Mouse (Mus musculus) myocyte (in vitro differentiated cells): ENCODE measurements around the gene Atp5f1. TPM values are rescaled to one million over a fixed set of nuclear protein-coding genes. Genes with fewer than 3 reads are reported as not detected.
"Not testable (repeated sequence)": the region's sequence is repeated elsewhere in the genome, so short reads cannot be mapped to it uniquely, and the experiment has no call there.

Source experiments
- H3K27me3 ChIP-seq: one replicate; pipeline ENCODE4 v1.6.1; 2011; ENCODE audit not compliant: control insufficient read depth, insufficient read depth, insufficient read length
- H3K36me3 ChIP-seq: one replicate; pipeline ENCODE4 v1.6.1; 2011; ENCODE audit not compliant: control insufficient read depth, insufficient read depth
- H3K4me2 ChIP-seq: one replicate; pipeline ENCODE4 v1.6.1; 2011; ENCODE audit warnings: low read depth, control low read depth
- H3K4me3 ChIP-seq: one replicate; pipeline ENCODE4 v1.5.1; 2011; ENCODE audit warnings: mild to moderate bottlenecking, control low read depth, moderate library complexity
- H3K79me2 ChIP-seq: one replicate; pipeline ENCODE4 v1.6.1; 2011; ENCODE audit not compliant: control insufficient read depth, insufficient read depth
- H3ac ChIP-seq: one replicate; pipeline ENCODE4 v1.6.1; 2011; ENCODE audit not compliant: control insufficient read depth, insufficient read length
- CEBPB ChIP-seq: IDR thresholded peaks from 2 replicates; pipeline ENCODE4 v1.6.1; 2011; ENCODE audit warnings: mild to moderate bottlenecking, moderate library complexity; ENCODE audit not compliant: poor library complexity, insufficient read depth, severe bottlenecking
- E2F4 ChIP-seq: IDR thresholded peaks from one replicate; pipeline ENCODE4 v1.6.1; 2011; ENCODE audit warnings: mild to moderate bottlenecking, control low read depth, moderate library complexity; ENCODE audit not compliant: insufficient read depth
- MAX ChIP-seq: IDR thresholded peaks from one replicate; pipeline ENCODE4 v1.6.1; 2011; ENCODE audit warnings: low read depth, mild to moderate bottlenecking, control low read depth
- MYOD1 ChIP-seq, 3 experiments: IDR thresholded peaks; one replicate each; pipeline ENCODE4 v1.6.1; 2011; ENCODE audit warnings: control low read depth in 2 of 3, low read depth in 2 of 3, mild to moderate bottlenecking in 2 of 3, moderate library complexity in 1 of 3; ENCODE audit not compliant: insufficient read length in 2 of 3, control insufficient read depth in 1 of 3
- MYOG ChIP-seq, 3 experiments: IDR thresholded peaks; one replicate each; pipeline ENCODE4 v1.6.1; 2011; ENCODE audit warnings: control low read depth in 2 of 3, low read depth in 2 of 3, mild to moderate bottlenecking in 2 of 3; ENCODE audit not compliant: insufficient read length in 2 of 3, control insufficient read depth in 1 of 3, insufficient read depth in 1 of 3
- POLR2A ChIP-seq: IDR thresholded peaks from one replicate; pipeline ENCODE4 v1.6.1; 2011; ENCODE audit warnings: low read depth, mild to moderate bottlenecking, control low read depth, moderate library complexity; ENCODE audit not compliant: insufficient read length
- POLR2AphosphoS2 ChIP-seq: IDR thresholded peaks from one replicate; pipeline ENCODE4 v1.6.1; 2011; ENCODE audit warnings: low read depth, control low read depth; ENCODE audit not compliant: insufficient read length
- REST ChIP-seq: IDR thresholded peaks from one replicate; pipeline ENCODE4 v1.6.1; 2011; ENCODE audit warnings: mild to moderate bottlenecking, control low read depth, moderate library complexity; ENCODE audit not compliant: insufficient read depth, insufficient read length
- SRF ChIP-seq: IDR thresholded peaks from one replicate; pipeline ENCODE4 v1.6.1; 2011; ENCODE audit warnings: low read depth; ENCODE audit not compliant: control insufficient read depth, insufficient read length
- TCF12 ChIP-seq: IDR thresholded peaks from one replicate; pipeline ENCODE4 v1.6.1; 2011; ENCODE audit warnings: mild to moderate bottlenecking, control low read depth; ENCODE audit not compliant: poor library complexity, insufficient read depth, severe bottlenecking
- TCF3 ChIP-seq: IDR thresholded peaks from one replicate; pipeline ENCODE4 v1.6.1; 2011; ENCODE audit warnings: low read depth, control low read depth; ENCODE audit not compliant: insufficient read length
- USF1 ChIP-seq: IDR thresholded peaks from one replicate; pipeline ENCODE4 v1.6.1; 2011; ENCODE audit warnings: low read depth, mild to moderate bottlenecking, control low read depth, moderate library complexity
- polyA plus RNA-seq: library from polyadenylated mRNA; unstranded; fragments of >200 nt; fragmentation: generic; extraction: Trizol; gene quantifications from one replicate; pipeline ENCODE4 v1.2.1, GENCODE M21; 2012; ENCODE audit warnings: missing spikeins

The Atp5f1 gene
- polyA plus RNA-seq, 1 experiment: 329 TPM

DNA sequence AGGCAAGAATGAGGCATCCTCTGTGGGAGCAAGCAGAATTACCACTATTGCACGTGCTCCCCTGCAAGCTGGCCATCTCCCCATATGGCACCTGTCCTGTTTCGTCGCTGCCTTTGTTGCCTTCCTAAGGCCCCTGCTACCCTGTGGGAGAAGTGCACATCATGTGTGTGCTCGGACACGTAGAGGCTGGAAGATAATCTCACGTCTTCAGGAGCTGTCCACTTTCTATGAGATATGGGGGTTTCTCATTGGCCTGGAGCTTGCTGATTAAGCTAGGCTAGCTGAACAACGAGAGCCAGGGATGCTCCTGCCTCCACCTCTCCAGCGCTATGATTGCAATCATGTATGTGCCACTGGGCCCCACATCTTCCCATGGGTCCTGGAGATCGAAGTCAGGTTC lies 35.3 kb downstream of the Atp5f1 start:
- Histone ChIP-seq H3K4me2 (no peak overlapping the region), H3K36me3 (no peaks in the 10 kb centered on the region), H3K4me3 (no peak overlapping the region), H3K27me3 (no peaks in the 10 kb centered on the region), H3ac (no peak overlapping the region), H3K79me2 (no peaks in the 10 kb centered on the region)
- TF ChIP-seq REST (no peak), CEBPB (no peak), MAX (no peak), MYOD1 (IDR thresholded peaks at IDR 0.05; ENCODE audit: control insufficient read depth in 1 of 3, insufficient read length in 2 of 3, low read depth in 2 of 3) (no peak), SRF (no peak), MYOG (IDR thresholded peaks at IDR 0.05; ENCODE audit: control insufficient read depth in 1 of 3, insufficient read depth in 1 of 3, insufficient read length in 2 of 3, low read depth in 2 of 3) (no peak), TCF3 (no peak), USF1 (no peak), TCF12 (no peak), POLR2AphosphoS2 (no peak), E2F4 (no peak), POLR2A (no peak)

DNA sequence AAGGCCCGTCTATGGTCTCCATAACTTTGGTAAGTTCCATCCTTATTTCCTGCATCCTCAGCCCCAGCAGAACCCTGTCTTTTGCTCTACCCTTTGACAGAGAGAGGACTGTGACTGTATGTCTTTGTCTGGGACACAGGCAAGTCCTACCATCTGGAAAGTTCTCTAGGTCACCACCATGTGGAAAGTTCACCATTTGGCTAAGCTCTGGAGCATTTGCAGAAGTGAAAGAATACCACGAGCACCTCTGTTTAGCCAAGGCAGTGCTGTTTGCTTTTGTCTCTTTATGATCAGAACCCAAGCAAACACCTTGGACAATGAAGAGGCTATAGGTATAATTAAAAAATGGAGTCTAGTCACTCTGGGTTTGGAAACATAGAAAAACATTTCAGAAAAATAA lies 37.9 kb downstream of the Atp5f1 start:
- H3K4me2 ChIP-seq: no peak overlapping the region
- no peaks in the 10 kb centered on the region for H3K79me2 ChIP-seq
- TF ChIP-seq POLR2AphosphoS2: no peak
- no peak overlapping the region for H3K4me3 ChIP-seq
- no peak overlapping the region for H3ac ChIP-seq
- H3K36me3 ChIP-seq: no peaks in the 10 kb centered on the region
- H3K27me3 ChIP-seq: no peaks in the 10 kb centered on the region

- H3ac ChIP-seq, H3K79me2 ChIP-seq, H3K4me2 ChIP-seq, H3K27me3 ChIP-seq, H3K36me3 ChIP-seq, H3K4me3 ChIP-seq: not testable (repeated sequence)
These were observed 39.2 kb downstream of the Atp5f1 start for GRCm38 (mm10) chr3:105920743-105921142.

- H3K27me3 ChIP-seq: no peaks in the 10 kb centered on the region
- H3ac ChIP-seq: no peak overlapping the region
- no peaks in the 10 kb centered on the region for H3K79me2 ChIP-seq
- no peak overlapping the region for H3K4me3 ChIP-seq
- no peak overlapping the region for H3K4me2 ChIP-seq
- TF ChIP-seq TCF12 (no peak), POLR2A (no peak), TCF3 (no peak), MYOG (IDR thresholded peaks at IDR 0.05; ENCODE audit: control insufficient read depth in 1 of 3, insufficient read depth in 1 of 3, insufficient read length in 2 of 3, low read depth in 2 of 3) (no peak), SRF (no peak), CEBPB (no peak), USF1 (no peak), MAX (no peak), REST (no peak), POLR2AphosphoS2 (no peak), E2F4 (no peak)
- no peaks in the 10 kb centered on the region for H3K36me3 ChIP-seq
These were observed 41.5 kb downstream of the Atp5f1 start for GRCm38 (mm10) chr3:105918355-105918745.

DNA sequence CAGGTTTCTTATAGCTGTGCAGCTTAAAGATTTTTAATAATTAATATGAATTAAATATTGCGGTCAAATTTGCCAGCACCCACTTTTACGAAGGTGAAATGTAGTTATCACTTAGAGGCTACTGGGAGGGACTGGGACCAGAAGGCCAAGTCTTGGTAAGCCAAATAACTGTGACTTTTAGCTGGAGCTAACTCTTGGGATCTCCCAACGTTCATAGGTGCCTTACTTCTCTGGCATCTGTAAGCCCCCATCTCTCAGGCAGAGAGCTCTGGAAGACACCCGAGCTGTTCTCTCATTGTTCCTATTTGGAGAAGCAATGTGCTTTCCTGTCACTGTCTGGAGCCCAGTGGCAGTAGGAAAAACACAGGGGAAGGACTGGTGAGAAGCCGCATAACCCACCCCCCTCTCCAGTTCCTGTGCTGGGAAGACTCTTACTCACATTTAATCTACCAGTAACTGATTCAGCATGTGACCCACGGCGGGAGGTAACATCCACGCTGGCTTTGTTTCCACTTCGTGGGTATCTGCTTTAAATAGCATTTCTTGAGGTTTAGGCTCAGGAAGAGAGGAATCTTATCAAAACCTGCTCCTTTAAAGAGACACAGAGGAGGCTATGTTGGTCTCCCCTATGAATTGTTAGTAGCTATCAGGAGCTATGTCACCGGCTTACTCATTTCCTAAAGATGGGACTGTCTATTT lies 42.1 kb downstream of the Atp5f1 start:
- no peak overlapping the region for H3K4me3 ChIP-seq
- H3K4me2 ChIP-seq: no peak overlapping the region
- no peaks in the 10 kb centered on the region for H3K79me2 ChIP-seq
- H3K27me3 ChIP-seq: no peaks in the 10 kb centered on the region
- no peak overlapping the region for H3ac ChIP-seq
- no peaks in the 10 kb centered on the region for H3K36me3 ChIP-seq
- TF ChIP-seq POLR2A (no peak), USF1 (peak; percentile 50)

DNA sequence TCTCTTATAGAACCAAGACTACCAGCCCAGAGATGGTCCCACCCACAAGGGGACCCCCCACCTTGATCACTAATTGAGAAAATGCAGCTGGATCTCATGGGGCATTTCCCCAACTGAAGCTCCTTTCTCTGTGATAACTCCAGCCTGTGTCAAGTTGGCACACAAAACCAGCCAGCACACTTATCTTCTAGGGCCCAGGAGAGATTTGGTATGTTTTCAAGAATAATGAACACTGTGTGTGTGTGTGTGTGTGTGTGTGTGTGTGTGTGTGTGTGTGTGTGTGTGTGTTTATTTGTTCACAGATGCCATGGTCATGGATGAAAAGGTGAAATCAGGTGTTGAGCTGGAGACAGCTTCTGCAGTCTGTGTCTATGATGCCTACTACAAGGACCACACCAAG lies 43.4 kb downstream of the Atp5f1 start:
- H3K27me3 ChIP-seq, H3K4me3 ChIP-seq, H3K79me2 ChIP-seq, H3K36me3 ChIP-seq, H3ac ChIP-seq, H3K4me2 ChIP-seq: not testable (repeated sequence)

- no peaks in the 10 kb centered on the region for H3K79me2 ChIP-seq
- no peak overlapping the region for H3K4me2 ChIP-seq
- no peaks in the 10 kb centered on the region for H3K36me3 ChIP-seq
- TF ChIP-seq MYOG (IDR thresholded peaks at IDR 0.05; ENCODE audit: control insufficient read depth in 1 of 3, insufficient read depth in 1 of 3, insufficient read length in 2 of 3, low read depth in 2 of 3) (no peak), POLR2AphosphoS2 (no peak), MYOD1 (IDR thresholded peaks at IDR 0.05; ENCODE audit: control insufficient read depth in 1 of 3, insufficient read length in 2 of 3, low read depth in 2 of 3) (no peak), E2F4 (no peak), TCF3 (no peak), REST (no peak), SRF (no peak), MAX (no peak), POLR2A (no peak), CEBPB (no peak), USF1 (no peak), TCF12 (no peak)
- no peak overlapping the region for H3ac ChIP-seq
- H3K27me3 ChIP-seq: no peaks in the 10 kb centered on the region
- no peak overlapping the region for H3K4me3 ChIP-seq
These were observed 44.6 kb downstream of the Atp5f1 start for GRCm38 (mm10) chr3:105915281-105915680.
